In the genomic region with DNA sequence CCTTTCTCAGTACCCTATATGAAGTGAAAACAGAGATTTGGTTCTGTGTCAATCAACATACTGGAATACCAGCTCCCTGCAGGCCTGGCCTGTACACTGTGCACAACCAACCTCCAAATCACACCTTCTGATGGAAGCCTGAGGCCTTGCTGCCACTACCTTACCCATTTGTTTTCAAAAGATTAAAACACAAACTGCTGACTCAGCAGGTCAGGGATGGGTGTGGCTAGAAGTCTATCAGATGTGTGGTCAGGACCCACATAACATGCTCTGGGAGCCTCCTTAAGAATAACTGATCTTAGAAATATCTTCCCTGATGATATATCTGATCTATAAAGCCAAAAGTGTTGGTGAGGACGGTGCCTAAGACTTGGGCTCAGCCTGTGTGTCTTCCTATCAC, we compare ENCODE assay signal across 19 mouse cellular contexts.
"Had no signal": no experiment of that assay in that cellular context is flagged by ENCODE, and none has a peak within 500 bp of the region (broad histone marks: within the 10 kb centered on the region; RNA-seq: fewer than 3 reads in every experiment).

No protein-coding gene starts in this region.

- DNase-seq: layer of hippocampus, postnatal 36 days; liver, postnatal 0 days; lung, embryonic 14.5 days; right cerebral cortex, adult 18-20 months; right cerebral cortex, postnatal 14 days; right cerebral cortex, postnatal 4 days; thymus, adult 2 months; thymus, postnatal 14 days; thymus, postnatal 4 days had no signal

- H3K27ac ChIP-seq: kidney, postnatal 0 days; left cerebral cortex, adult 2 months; limb, embryonic 12.5 days; limb, embryonic 15.5 days; liver, embryonic 14.5 days; macrophage; midbrain, embryonic 13.5 days; stomach, postnatal 0 days had no signal

- H3K9me3 ChIP-seq: limb, embryonic 12.5 days; limb, embryonic 15.5 days; midbrain, embryonic 13.5 days had no signal

- ATAC-seq: liver, postnatal 0 days; lung, postnatal 0 days; midbrain, embryonic 13.5 days had no signal

- H3K4me2 ChIP-seq: limb, embryonic 12.5 days; limb, embryonic 15.5 days; liver, embryonic 11.5 days; lung, embryonic 14.5 days; midbrain, embryonic 13.5 days had no signal

- H3K4me3 ChIP-seq: left cerebral cortex, adult 2 months; limb, embryonic 12.5 days; limb, embryonic 15.5 days; midbrain, embryonic 13.5 days had no signal

- H3K9ac ChIP-seq: limb, embryonic 12.5 days; limb, embryonic 15.5 days; liver, embryonic 14.5 days; liver, postnatal 0 days; lung, embryonic 14.5 days; midbrain, embryonic 13.5 days had no signal

- H3K36me3 ChIP-seq: limb, embryonic 12.5 days; limb, embryonic 15.5 days; midbrain, embryonic 13.5 days had no signal

- H3K27me3 ChIP-seq: limb, embryonic 12.5 days; limb, embryonic 15.5 days had no signal
